Mouse (Mus musculus) testis, adult 2 months (tissue): Measurements from ENCODE around the gene Sv2c.

ENCODE experiments used
- CTCF ChIP-seq: fragments of 200-500 bp; IDR thresholded peaks from 2 replicates; pipeline ENCODE4 v1.5.1; 2012; ENCODE audit warnings: low read depth, mild to moderate bottlenecking, inconsistent platforms, low read length, moderate library complexity; ENCODE audit not compliant: control insufficient read depth, insufficient read depth, insufficient replicate concordance
- POLR2A ChIP-seq: fragments of 200-500 bp; IDR thresholded peaks from 2 replicates; pipeline ENCODE4 v1.6.1; 2012; ENCODE audit warnings: low read depth, mild to moderate bottlenecking, inconsistent platforms, low read length, moderate library complexity; ENCODE audit not compliant: control insufficient read depth

DNA sequence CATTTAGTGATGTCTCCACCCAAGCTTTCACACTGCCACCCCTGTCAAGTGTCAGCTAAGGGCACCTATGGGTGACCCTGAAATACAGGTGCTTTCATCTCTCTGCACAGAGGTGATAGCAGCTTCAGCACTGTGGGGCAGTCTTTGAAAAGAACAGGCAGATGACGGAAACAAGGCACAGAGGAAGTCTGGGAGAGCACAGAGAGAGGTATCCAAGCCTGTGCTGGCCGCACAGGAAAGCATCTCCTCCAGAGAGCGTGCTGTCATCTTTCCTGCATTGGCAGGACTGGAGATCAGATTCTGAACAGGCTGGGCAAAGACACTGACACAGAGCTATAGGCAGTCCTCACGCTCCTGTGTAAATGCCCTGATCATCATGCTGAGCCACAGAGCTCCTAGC is 41.4 kb downstream of the Sv2c start:
- TF ChIP-seq CTCF (no peak), POLR2A (no peak)
